ENCODE assay signal across 8 mouse cellular contexts in the genomic region with DNA sequence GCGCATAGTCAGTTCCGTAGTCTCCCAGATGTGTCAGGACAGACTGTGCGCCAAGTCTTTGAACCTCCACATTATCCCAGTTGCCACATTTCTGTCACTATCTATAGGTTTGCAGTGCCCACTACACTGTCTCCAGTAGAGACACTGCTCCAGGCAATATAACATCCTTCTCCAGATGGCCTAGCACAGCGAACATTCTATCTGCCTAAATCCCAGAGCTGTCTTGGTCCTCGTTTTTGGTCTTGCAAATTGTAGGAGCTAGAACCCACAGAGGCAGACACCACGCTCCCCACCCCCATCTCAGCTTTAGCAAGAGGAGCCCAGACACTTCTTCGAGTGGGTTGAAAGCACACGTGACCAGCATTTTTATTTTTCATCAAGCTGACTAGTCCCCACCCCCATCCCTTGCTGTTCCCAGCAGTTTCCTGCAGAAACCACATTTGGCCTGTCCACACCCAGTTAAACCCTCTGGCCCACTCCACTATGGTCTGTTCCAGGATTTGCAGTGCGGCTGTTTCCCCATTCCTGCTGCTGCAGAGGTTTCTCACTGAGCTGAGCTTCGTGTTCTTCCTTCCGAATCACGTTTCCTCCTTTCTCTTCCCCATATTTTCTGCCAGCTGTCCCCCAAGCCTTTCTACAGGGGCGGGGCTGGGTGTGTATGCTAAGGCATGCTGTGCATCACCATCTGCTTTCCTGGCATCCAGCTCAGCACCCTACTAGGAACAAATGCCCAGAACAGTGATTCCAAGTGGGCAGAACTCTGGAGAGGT. TPM values are rescaled to one million over a fixed set of nuclear protein-coding genes. Genes with fewer than 3 reads are reported as not detected.
DNase-seq lines count a peak whose midpoint lies in the region; ATAC-seq lines count a peak whose summit lies in the region.

No protein-coding gene starts in this region.

- no peaks in the 10 kb centered on the region for H3K9me3 ChIP-seq in forebrain, embryonic 11.5 days (ENCODE audit: control insufficient read depth, low read length)
- no peaks in the 10 kb centered on the region for H3K9me3 ChIP-seq in heart, embryonic 15.5 days (replicated peaks)
- no peaks in the 10 kb centered on the region for H3K9me3 ChIP-seq in liver, embryonic 13.5 days (replicated peaks)
- no peaks in the 10 kb centered on the region for H3K9me3 ChIP-seq in neural tube, embryonic 12.5 days

- peaks cover 4% of the 10 kb centered on the region; the same call in 1 of the 2 replicates for H3K4me1 ChIP-seq in forebrain, embryonic 11.5 days (replicated peaks; ENCODE audit: control insufficient read depth, insufficient read depth, low read length)
- peaks cover 23% of the 10 kb centered on the region for H3K4me1 ChIP-seq in heart, embryonic 15.5 days (replicated peaks)
- H3K4me1 ChIP-seq in liver, embryonic 13.5 days (replicated peaks), result peaks cover 38% of the 10 kb centered on the region
- peaks cover 17% of the 10 kb centered on the region for H3K4me1 ChIP-seq in neural tube, embryonic 12.5 days

- no peak overlapping the region; the same call in 1 of the 2 replicates for H3K27ac ChIP-seq in forebrain, embryonic 11.5 days (ENCODE audit: low read depth, low read length)
- H3K27ac ChIP-seq in heart, embryonic 15.5 days, result peak overlapping the region; percentile 77
- peak overlapping the region; percentile 89 for H3K27ac ChIP-seq in liver, embryonic 13.5 days
- no peak overlapping the region for H3K27ac ChIP-seq in neural tube, embryonic 12.5 days

- no peaks in the 10 kb centered on the region for H3K36me3 ChIP-seq in forebrain, embryonic 11.5 days (ENCODE audit: control insufficient read depth, insufficient read depth, low read length)
- H3K36me3 ChIP-seq in heart, embryonic 15.5 days, result no peaks in the 10 kb centered on the region
- no peaks in the 10 kb centered on the region for H3K36me3 ChIP-seq in liver, embryonic 13.5 days
- H3K36me3 ChIP-seq in neural tube, embryonic 12.5 days, result no peaks in the 10 kb centered on the region

- peak overlapping the region; percentile 69 for H3K4me3 ChIP-seq in forebrain, embryonic 11.5 days (ENCODE audit: low read depth, low read length)
- peak overlapping the region; percentile 83 for H3K4me3 ChIP-seq in heart, embryonic 15.5 days
- peak overlapping the region; percentile 83 for H3K4me3 ChIP-seq in liver, embryonic 13.5 days (replicated peaks)
- H3K4me3 ChIP-seq in neural tube, embryonic 12.5 days, result peak overlapping the region; percentile 68

- H3K27me3 ChIP-seq in forebrain, embryonic 11.5 days (ENCODE audit: control insufficient read depth, insufficient read depth, low read length), result no peaks in the 10 kb centered on the region
- H3K27me3 ChIP-seq in heart, embryonic 15.5 days, result no peaks in the 10 kb centered on the region
- H3K27me3 ChIP-seq in liver, embryonic 13.5 days, result no peaks in the 10 kb centered on the region
- H3K27me3 ChIP-seq in neural tube, embryonic 12.5 days (replicated peaks), result no peaks in the 10 kb centered on the region

- DNase-seq in B cell, adult 2 months, result peak; percentile 26 to 40
- peak; percentile 25 to 40 for DNase-seq in adrenal gland, postnatal 36 days
- DNase-seq in forebrain, embryonic 11.5 days (ENCODE audit: low spot score), result no peak
- DNase-seq in kidney, postnatal 36 days, result peak; percentile 44 to 50
- DNase-seq in liver, embryonic 13.5 days, result no peak
- DNase-seq in urinary bladder, postnatal 4 days (ENCODE audit: low spot score in 2 of 2), result peak; percentile 68 to 72

- 57% methylated on average over 13 of the region's 13 CpGs for WGBS in forebrain, embryonic 11.5 days
- WGBS in heart, embryonic 15.5 days, result 53% methylated on average over 13 of the region's 13 CpGs
- 24% methylated on average over 13 of the region's 13 CpGs for WGBS in liver, embryonic 13.5 days (ENCODE audit: insufficient replicate concordance)
- 63% methylated on average over 13 of the region's 13 CpGs for WGBS in neural tube, embryonic 12.5 days

- no peak; the same call in none of the 2 replicates for ATAC-seq in forebrain, embryonic 11.5 days (replicated peaks; ENCODE audit: low FRiP score)
- 0 out of 2 replicates have a peak, but pooled peaks have one; percentile 1 for ATAC-seq in heart, embryonic 15.5 days (replicated peaks; ENCODE audit: insufficient number of reproducible peaks, insufficient read depth, low FRiP score, low read depth)
- ATAC-seq in liver, embryonic 13.5 days (ENCODE audit: low read depth), result peak; percentile 54
- ATAC-seq in neural tube, embryonic 12.5 days (ENCODE audit: low FRiP score, low read depth), result peak; percentile 11; the same call in 1 of the 2 replicates

- peak overlapping the region; percentile 78 for H3K9ac ChIP-seq in forebrain, embryonic 11.5 days (ENCODE audit: low read length)
- H3K9ac ChIP-seq in heart, embryonic 15.5 days, result peak overlapping the region; percentile 74; the same call in 1 of the 2 replicates
- H3K9ac ChIP-seq in liver, embryonic 13.5 days, result peak overlapping the region; percentile 76
- H3K9ac ChIP-seq in neural tube, embryonic 12.5 days, result peak overlapping the region; percentile 81; the same call in 1 of the 2 replicates

- H3K4me2 ChIP-seq in forebrain, embryonic 11.5 days (ENCODE audit: low read depth, low read length, severe bottlenecking), result peak overlapping the region; percentile 90
- peak overlapping the region; percentile 81 for H3K4me2 ChIP-seq in heart, embryonic 15.5 days
- H3K4me2 ChIP-seq in liver, embryonic 13.5 days, result peak overlapping the region; percentile 87
- peak overlapping the region; percentile 68 for H3K4me2 ChIP-seq in neural tube, embryonic 12.5 days (replicated peaks)

RNA-seq across cellular contexts. Expression of gene Chid1, which starts 0.8 kb away (rescaled TPM):
- total RNA-seq in adrenal gland, postnatal 36 days (2021), result 10 to 100 TPM; 57.4 to 58.5 TPM
- 22.9 and 26.5 TPM in 2 replicates for polyA plus RNA-seq in forebrain, embryonic 11.5 days (2014; fragmentation: Nextera tagmentation; extraction: Ambion mirVana)
- 27.2 and 38.7 TPM in 2 replicates for polyA plus RNA-seq in heart, embryonic 15.5 days (2015; fragmentation: Nextera tagmentation; extraction: Ambion mirVana)
- polyA plus RNA-seq in liver, embryonic 13.5 days (2015; fragmentation: Nextera tagmentation; extraction: Ambion mirVana), result 28.0 and 31.3 TPM in 2 replicates
- 31.7 and 33.7 TPM in 2 replicates for polyA plus RNA-seq in neural tube, embryonic 12.5 days (2016; fragmentation: Nextera tagmentation; extraction: Ambion mirVana)

RNA-seq across cellular contexts. Expression of gene Ap2a2, which starts 21.5 kb away (rescaled TPM):
- 10 to 100 TPM; 57.5 to 75.9 TPM for total RNA-seq in adrenal gland, postnatal 36 days (2021)
- polyA plus RNA-seq in forebrain, embryonic 11.5 days (2014; fragmentation: Nextera tagmentation; extraction: Ambion mirVana), result 104 and 106 TPM in 2 replicates
- polyA plus RNA-seq in heart, embryonic 15.5 days (2015; fragmentation: Nextera tagmentation; extraction: Ambion mirVana), result 43.6 and 59.0 TPM in 2 replicates
- 65.4 and 73.2 TPM in 2 replicates for polyA plus RNA-seq in liver, embryonic 13.5 days (2015; fragmentation: Nextera tagmentation; extraction: Ambion mirVana)
- polyA plus RNA-seq in neural tube, embryonic 12.5 days (2016; fragmentation: Nextera tagmentation; extraction: Ambion mirVana), result 111 and 117 TPM in 2 replicates

Comparison
In these comparisons a context has a peak if more than half of its experiments do, and no peak if none do; other contexts are left out.
1. DNase-seq: peak in B cell, adult 2 months (2 of 2), adrenal gland, postnatal 36 days (2 of 2), kidney, postnatal 36 days (2 of 2) and urinary bladder, postnatal 4 days (2 of 2); none in forebrain, embryonic 11.5 days (single experiment) and liver, embryonic 13.5 days (single experiment).
2. H3K27ac ChIP-seq: peak in heart, embryonic 15.5 days (single experiment) and liver, embryonic 13.5 days (single experiment); none in forebrain, embryonic 11.5 days (single experiment) and neural tube, embryonic 12.5 days (single experiment).
3. Peak in every context shown above with its lines, with median percentiles within 50 percentile points of each other: H3K4me2 ChIP-seq, H3K4me3 ChIP-seq and H3K9ac ChIP-seq.